Mouse (Mus musculus): ENCODE data around the gene Nub1.

Gene Nub1

GRCm38 (mm10) chr5:24741172-24741885 lies 56.0 kb downstream of the Nub1 start:
- DNase-seq (ENCODE audit: low spot score), result no peak

GRCm38 (mm10) chr5:24743956-24744355 lies 58.6 kb downstream of the Nub1 start:
- no peak for DNase-seq (ENCODE audit: low spot score)

- no peak for DNase-seq (ENCODE audit: low spot score)
Observed at GRCm38 (mm10) chr5:24747533-24747932, 62.2 kb downstream of the Nub1 start.

GRCm38 (mm10) chr5:24749731-24750130 lies 64.4 kb downstream of the Nub1 start:
- DNase-seq (ENCODE audit: low spot score), result no peak

GRCm38 (mm10) chr5:24750321-24751304 lies 65.3 kb downstream of the Nub1 start:
- peak; percentile 87 for DNase-seq (ENCODE audit: low spot score)

- peak; percentile 71 for DNase-seq (ENCODE audit: low spot score)
Observed at GRCm38 (mm10) chr5:24751305-24752174, 66.2 kb downstream of the Nub1 start.

GRCm38 (mm10) chr5:24752175-24752498 lies 66.8 kb downstream of the Nub1 start:
- no peak for DNase-seq (ENCODE audit: low spot score)

GRCm38 (mm10) chr5:24756931-24757330 lies 71.6 kb downstream of the Nub1 start:
- no peak for DNase-seq (ENCODE audit: low spot score)

GRCm38 (mm10) chr5:24757816-24758215 lies 72.5 kb downstream of the Nub1 start, which contains the start of gene Crygn:
Gene Crygn, minus strand, starts transcription at chr5:24758008.
- no peak for DNase-seq (ENCODE audit: low spot score)
